Mouse (Mus musculus): ENCODE results near the gene Ckap5. TPM values are rescaled to one million over a fixed set of nuclear protein-coding genes. Genes with fewer than 3 reads are reported as not detected.
A peak's percentile ranks its signal among the peaks of the same experiment; 100 is the strongest.
"Not testable (repeated sequence)": the region's sequence is repeated elsewhere in the genome, so short reads cannot be mapped to it uniquely, and the experiment has no call there.

Gene Ckap5
- total RNA-seq (2021): 10 to 100 TPM; 27.0 TPM
- long read RNA-seq, experiment 1, full-length matches to known transcripts: 1 of 2 reads
- long read RNA-seq, experiment 1, partial matches to known transcripts: 0 of 2 reads
- long read RNA-seq, experiment 1, other reads (novel, unspliced or antisense): 1 of 2 reads
- long read RNA-seq, experiment 2, full-length matches to known transcripts: 11 of 13 reads
- long read RNA-seq, experiment 2, partial matches to known transcripts: 1 of 13 reads
- long read RNA-seq, experiment 2, other reads (novel, unspliced or antisense): 1 of 13 reads

DNA sequence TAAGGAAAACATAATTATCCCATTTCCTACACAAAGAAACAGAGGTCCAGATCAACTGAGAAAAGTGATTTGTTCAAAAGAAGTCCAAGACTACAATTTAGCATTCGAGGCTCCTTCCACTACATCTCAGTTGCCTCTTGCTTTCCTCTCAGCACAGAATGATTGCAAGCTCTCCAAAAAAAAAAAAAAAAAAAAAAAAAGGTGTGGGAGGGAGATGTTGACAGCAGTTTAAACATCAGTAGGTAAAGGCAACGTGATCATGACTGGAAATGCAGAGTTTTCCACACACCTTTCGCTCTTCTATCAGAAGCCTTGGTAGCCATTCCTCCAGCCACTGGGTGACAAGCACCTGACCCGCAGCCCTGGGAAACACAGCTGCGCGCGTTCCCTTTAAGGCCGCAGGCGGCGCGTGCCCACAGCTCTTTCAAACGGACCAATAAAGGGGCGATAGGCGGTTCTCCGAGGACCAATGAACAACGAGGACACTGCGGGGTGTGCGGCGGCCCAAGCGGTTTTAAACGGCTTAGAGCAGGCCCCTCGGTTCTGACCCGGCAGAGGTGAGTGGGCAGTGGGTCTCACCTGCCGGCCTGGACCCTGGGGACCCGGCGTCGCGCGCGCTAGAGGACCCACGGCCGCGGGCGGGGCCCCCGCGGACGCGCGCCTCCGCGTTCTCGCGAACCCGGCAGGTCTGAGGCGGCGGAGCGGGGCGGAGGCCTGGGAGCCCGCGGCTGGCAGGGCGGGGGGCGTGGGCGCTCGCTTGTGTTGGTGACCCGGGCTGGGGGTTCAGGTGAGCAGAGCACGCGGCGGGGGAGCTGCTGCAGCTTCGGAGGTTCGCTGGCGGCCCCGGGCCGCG is at the start of gene Ckap5:
TSS of gene Ckap5 (plus strand) at position 469 of the 853 bp plus-strand sequence.
- peak; percentile 90 for DNase-seq

DNA sequence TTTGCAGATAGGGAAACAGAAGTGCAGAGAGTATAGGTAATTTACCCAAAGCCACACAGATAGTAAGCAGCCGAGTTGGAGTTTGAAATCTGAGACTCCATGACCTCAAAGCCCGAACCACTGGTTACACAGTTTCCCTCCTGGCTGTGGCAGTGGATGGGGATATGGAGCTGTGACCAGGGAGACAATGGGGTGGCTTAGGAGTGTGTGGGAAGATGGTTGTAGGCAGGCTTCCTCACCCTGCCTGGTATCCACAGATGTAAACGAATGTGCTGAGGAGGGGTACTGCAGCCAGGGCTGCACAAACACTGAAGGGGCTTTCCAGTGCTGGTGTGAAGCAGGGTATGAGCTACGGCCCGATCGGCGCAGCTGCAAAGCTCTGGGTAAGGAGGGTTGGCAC is 49.7 kb upstream of the Ckap5 start:
- DNase-seq: no peak

DNA sequence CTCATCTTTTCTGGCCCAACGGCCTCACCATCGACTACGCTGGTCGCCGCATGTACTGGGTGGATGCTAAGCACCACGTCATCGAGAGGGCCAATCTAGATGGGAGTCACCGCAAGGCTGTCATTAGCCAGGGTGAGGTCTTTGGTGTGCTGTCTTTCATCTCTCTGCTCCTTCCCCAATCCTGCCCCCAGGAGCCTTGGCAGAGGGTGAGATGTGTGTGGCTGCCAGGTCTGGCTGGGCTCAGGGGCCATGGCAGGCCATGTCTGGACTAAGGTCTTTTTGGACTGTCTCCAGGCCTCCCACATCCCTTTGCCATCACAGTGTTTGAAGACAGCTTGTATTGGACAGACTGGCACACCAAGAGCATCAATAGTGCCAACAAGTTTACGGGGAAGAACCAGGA is 46.2 kb upstream of the Ckap5 start:
- DNase-seq: no peak

DNA sequence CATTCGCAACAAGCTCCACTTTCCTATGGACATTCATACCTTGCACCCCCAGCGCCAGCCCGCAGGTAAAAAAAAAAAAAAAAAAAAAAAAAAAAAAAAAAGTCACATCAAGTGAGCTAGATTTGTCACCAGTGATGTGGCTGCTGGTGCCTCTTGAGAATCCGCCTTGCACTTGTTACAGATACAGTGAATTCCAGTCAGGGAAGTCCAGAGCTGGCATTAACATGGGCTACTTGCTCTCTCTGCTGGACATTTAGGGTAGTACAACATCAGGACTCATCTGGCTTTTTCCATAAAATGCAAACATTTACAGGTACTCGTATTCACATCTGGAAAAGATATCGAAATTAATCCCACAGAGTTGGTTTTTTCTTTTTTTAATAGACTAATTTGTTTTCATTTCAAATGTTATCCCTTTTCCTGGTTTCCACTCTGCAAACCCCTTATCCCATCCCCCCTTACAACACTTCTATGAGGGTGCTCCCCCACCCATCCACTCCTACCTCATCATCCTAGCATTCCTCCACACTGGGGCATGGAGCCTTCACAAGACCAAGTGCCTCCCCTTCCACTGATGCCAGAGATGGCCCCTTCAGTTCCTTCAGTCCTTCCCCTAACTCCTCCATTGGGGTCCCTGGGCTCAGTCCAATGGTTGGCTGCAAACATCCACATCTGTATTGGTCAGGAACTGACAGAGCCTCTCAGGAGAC is 45.6 kb upstream of the Ckap5 start:
- DNase-seq: no peak

DNA sequence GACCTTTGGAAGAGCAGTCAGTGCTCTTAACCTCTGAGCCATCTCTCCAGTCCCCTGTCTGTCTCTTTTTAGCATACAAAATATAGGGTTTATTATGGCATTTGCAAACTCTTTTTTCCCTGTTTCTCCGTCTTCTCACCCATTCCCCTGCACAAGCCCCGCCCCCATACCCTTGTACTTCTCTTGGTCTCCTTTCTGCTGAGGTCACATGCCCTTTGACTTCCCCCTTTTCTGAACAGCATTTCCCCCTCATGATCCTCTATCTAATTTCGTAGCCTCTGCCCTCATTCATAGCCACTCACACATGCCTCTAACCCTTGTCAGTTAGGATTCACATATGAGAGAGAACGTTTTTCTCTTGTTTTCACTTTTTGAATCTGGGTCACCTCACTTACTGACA is 41.9 kb upstream of the Ckap5 start:
- no peak for DNase-seq

DNA sequence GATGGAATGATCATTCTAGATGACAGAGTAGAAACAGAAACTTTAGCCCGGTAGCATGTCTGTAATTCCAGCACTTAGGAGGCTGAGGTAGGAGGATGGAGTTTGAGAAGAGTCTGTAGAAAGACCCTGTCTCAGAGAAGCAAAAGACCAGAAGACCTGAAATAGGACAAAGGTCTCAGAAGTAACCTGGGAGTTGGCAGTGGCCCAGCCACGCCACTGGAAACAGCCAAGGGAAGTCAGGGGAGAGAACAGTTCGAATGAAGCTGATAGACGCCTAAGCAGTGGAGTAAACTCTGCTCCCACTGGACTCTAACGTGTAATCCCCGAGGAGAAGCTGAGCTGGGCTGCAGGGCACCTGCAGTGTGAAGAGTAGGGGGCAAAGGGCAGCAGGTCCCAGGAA is 41.3 kb upstream of the Ckap5 start:
- no peak for DNase-seq

DNA sequence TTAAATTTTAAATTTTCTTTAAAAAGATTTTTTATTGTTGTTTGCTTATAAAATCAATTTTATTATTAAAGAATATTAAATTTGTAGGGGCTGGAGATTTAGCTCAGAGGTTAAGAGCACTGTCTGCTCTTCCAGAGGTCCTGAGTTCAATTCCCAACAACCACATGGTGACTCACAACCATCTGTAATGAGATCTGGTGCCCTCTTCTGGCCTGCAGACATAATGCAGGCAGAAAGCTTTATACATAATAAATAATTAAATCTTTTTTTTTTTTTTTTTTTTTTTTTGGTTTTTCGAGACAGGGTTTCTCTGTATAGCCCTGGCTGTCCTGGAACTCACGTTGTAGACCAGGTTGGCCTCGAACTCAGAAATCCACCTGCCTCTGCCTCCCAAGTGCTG is 39.3 kb upstream of the Ckap5 start:
- not testable (repeated sequence) for DNase-seq

DNA sequence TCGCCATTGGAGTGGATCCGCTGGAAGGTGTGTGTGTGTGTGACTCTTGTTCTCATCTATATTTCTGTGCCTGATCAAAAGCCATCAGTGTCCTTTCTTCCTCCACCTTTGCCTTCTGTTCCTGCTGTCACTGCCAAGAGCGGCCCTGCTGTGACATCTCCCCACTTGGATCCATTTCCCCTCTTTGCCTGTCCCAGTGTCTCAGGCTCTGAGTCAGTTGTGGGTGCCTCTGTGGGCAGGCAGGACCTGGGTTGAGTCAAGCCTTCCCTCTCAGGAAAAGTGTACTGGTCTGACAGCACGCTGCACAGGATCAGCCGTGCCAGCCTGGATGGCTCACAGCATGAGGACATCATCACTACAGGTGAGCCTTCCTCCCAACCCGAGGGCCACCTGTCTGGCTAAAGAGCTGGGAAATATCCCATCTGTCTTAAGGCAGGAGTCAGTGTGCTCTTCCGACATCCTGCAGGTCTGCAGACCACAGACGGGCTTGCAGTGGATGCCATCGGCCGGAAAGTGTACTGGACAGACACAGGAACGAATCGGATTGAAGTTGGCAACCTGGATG is 34.4 kb upstream of the Ckap5 start:
- DNase-seq: no peak

DNA sequence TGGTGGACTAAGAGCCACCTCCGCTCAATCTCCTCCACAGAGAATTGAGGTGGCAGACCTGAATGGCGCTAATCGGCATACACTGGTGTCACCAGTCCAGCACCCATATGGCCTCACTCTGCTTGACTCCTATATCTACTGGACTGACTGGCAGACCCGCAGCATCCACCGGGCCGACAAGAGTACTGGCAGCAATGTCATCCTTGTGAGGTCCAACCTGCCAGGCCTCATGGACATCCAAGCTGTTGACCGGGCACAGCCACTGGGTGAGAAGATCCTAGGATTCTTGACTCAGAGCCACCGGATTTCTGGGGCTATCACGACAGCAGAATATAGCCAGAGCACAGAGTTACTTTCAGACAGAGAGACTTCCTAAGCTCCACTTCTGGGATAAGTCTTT is 32.6 kb upstream of the Ckap5 start:
- DNase-seq: no peak

DNA sequence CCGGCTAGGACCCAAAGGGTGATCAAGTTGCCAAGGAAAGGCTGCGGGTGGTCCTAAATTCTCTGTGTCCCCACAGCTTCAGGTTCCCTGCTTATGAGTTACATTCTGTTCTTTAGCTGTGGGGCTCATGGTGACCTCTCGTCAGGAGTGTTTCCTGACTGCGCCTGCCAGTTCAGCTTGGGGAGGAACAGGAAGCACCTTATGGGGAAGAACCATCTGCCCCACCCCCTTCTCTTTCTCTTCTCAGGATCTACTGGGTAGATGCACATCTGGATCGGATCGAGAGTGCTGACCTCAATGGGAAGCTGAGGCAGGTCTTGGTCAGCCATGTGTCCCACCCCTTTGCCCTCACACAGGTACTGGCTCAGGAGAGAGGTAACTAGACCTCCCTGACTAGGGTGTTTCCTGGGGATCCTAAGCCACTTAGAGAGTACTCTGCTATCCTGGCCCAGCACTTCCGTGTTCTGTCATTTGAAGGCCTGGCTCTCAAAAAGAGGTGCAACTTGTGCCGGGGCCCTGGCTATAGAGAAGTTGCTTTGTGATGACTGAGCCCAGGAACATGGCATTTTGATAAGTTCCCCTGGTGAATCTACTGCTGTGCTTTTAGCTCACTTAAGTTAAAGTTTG is 28.4 kb upstream of the Ckap5 start:
- no peak for DNase-seq

DNA sequence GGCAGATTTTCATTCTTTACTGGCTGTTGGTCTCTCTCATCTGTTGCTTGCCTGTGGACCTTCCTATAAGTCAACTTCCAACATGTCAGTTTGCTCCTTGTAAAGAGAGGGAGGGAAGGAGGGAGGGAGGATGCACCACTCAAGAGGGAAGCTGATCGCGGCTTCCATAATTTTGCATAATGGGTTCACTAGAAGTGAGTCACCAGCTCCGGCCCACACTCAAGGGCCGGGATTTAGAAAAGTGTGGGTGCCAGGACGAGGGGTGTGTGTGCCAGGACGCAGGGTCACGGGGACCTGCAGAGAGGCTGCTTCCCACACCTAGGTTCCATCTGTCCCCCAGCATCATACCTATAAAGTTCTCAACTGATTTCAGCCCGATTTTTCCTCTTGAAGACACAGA is 18.5 kb upstream of the Ckap5 start:
- no peak for DNase-seq

DNA sequence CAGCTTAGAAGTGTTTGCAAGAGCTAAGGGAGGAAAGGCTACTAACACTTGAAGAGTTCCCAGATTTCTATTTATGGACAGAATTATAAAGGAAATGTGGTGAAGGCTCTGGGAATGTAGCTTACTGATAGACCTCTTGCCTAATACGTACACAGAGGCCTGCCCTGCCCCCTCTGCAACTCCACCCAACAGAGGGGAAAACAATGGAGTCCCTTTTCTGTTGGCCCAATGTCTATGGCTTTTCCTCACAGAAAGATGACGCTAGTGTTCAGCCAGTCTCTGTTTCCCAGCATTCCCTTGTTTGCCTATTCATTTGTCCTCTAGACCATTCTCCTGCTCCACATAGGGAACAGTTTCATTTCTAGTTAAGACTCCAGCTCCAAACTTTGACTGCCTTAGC is 9.4 kb upstream of the Ckap5 start:
- no peak for DNase-seq

DNA sequence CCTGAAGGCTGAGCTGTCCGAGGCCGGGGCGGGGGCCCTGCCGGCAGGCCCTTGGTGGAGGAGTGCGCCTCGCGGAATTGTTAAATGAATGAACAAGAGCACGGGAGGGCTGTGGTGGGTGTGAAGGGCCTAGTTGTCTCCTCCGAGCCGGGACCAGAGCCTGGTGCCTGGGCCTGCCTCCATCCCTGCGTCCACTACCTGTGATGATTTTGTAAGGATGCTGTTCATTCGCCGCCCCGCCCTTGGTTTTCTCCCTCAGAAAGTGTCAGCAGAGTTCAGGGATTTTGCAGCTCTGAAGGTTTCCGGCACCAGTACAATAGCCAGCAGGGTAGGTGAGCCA is 555 bp downstream of the Ckap5 start:
- DNase-seq: no peak

DNA sequence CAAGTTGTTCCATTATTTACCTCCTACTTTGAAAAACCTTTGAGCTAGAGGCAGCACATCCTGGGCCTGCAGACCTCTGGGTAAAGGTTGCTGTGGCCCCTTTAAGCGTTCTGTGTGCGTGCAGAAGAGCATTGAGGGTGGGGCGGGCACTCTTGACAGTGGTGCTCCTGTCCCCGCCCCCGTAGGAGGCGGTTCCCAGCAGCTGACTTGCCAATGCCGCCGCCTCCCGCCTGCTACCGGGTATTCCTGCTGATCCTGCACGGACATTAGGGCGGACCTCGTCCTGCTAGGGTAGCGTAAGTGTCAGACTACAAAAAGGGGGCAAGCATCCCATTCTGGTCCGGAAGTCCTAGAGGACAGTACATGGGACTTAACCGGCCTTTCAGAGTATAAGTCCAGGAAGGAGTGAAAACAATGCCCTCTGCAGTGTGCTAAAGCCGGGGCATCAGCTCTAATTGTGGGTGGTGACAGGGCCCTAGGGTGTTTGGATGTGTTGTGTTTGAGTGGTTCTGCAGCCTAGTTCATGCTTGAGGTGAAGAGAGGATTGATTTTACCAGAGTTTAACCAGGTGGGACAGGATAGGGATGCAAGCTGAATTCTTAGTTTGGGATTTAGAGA is 11.1 kb downstream of the Ckap5 start:
- DNase-seq: peak; percentile 91

DNA sequence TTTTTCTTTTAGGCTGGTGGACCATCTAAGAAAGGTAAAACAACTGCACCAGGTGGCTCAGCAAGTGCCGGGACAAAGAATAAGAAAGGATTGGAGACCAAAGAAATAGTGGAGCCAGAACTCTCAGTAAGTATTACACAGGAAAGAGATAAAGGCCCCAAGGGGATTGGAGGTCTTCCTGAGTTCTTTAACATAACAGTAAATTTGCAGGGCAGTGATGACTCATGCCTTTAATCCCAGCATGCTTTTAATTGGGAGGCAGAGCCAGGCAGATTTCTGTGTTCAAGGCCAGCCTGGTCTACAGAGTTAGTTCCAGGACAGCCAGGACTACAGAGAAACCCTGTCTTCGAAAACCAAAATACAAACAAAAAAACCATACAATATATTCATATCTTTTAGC is 41.6 kb downstream of the Ckap5 start:
- DNase-seq: no peak

DNA sequence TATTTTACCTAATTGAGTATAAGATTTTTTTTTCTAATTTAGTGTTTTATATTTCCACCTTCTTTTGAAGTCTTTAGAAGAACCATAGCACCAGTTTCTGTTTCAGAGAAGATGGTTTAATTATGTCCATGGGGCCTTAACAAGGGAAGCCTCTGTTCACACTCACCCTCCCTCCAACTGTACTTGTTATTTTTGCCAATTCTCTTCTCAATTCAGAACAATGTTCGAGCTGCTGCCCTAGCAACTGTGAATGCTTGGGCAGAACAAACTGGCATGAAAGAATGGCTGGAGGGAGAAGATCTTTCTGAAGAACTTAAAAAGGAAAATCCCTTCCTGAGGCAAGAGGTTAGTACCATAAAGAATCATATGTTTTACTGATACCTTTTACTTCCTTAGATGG is 54.3 kb downstream of the Ckap5 start:
- DNase-seq: no peak

DNA sequence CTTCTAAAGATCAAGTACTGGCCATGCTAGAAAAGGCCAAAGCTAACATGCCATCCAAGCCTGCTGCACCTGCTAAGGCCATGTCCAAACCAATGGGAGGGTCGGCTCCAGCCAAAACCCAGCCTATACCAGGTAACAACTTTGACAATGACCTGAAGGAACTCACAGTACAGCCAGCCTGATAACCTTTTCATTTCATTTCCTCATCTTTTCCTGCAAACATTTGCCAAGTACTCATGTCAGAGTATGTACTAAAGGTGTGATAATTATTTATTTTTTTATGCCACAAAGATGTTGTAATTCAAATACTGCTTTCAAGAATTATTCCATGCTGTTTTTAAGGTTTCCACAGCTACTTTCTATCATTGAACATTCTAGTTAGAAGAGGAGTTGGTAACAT is 59.7 kb downstream of the Ckap5 start:
- DNase-seq: no peak

DNA sequence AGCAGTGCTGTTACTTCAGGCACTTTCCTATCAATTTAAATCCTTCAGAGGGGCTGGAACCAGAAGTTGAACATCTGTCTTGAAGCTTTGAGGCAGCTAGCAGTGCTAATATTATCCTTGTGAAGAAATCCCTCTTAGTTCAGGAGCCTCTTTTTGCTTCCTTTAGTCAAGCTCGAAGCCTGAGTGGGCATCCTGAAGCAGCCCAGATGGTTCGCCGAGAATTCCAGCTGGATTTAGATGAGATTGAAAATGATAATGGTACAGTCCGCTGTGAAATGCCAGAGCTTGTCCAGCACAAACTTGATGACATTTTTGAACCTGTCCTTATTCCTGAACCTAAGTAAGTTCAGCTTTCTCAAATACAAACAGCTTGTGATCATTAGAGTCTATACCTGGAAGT is 73.9 kb downstream of the Ckap5 start:
- DNase-seq: no peak

DNA sequence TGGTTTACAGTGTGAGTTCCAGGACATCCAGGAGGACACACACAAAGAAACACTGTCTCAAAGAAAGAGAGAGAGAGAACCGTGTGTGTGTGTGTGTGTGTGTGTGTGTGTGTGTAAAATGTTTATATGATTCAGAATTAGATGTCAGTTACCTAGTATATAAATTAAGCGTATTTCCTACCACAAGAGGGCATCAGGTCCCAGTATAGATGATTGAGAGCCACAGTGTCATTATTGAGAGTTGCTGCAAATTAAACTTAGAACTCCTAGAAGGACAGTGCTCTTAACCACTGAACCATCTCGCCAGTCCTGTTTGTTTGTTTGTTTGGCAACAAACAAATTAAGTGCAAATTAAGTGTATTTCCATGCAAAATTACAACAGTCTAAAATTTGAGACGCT is 75.8 kb downstream of the Ckap5 start:
- no peak for DNase-seq

DNA sequence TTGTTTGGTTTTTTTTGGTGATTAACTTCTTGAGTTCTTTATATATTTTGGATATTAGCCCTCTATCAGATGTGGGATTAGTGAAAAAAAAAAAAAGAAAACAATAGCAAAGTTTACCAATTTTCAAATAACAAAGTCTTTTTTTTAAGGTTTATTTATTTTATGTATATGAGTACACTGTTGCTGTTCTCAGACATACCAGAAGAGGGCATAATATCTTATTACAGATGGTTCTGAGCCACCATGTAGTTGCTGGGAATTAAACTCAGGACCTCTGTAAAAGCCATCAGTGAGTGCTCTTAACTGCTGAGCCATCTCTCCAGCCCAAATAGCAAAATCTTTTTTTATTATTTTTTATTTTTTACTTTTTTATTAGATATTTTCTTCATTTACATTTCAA is 82.8 kb downstream of the Ckap5 start:
- not testable (repeated sequence) for DNase-seq

DNA sequence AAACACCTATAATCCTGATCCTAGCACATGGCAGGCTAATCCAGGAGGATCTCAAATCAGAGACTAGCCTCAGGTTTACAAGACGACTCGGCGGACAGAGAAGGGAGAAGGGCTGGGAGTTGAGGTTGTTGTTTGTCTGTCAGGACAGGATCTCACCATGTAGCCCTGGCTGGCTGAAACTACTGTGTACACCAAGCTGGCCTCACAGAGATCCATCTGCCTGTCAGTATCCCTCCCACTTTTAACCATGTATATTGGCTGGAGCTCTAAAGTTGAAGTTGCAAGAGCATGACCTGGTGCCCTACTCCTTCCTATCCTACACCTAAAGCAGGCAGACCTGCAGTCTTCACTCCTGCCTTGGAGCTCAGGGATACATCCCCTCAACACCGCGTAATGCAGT is 95.8 kb downstream of the Ckap5 start:
- DNase-seq: no peak

DNA sequence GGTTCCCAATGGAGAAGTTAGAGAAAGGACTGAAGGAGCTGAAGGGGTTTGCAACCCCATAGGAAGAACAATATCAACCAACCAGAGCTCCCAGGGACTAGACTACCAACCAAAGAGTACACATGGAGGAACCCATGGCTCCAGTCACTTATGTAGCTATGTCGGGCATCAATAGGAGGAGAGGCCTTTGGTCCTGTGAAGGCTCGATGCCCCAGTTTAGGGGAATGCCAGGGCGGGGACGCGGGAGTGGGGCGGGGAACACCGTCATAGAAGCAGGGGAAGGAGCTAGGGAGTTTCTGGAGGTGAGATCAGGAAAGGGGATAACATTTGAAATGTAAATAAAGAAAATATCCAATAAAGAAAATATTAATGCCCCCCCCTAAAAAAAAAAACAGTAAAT is 96.8 kb downstream of the Ckap5 start:
- not testable (repeated sequence) for DNase-seq
